Mouse (Mus musculus) ES-CJ7 (cell line): ENCODE data around the gene Robo1.

Experiments used
- DNase-seq: peaks from one replicate; pipeline ENCODE4 v3.0.0; 2011; ENCODE audit warnings: low read depth, low spot score

Gene Robo1

GRCm38 (mm10) chr16:72603487-72604206 lies 295.5 kb downstream of the Robo1 start:
- no peak for DNase-seq

- DNase-seq: peak; percentile 74
Observed at GRCm38 (mm10) chr16:72605066-72605465, 297.0 kb downstream of the Robo1 start.

- DNase-seq: no peak
Observed at GRCm38 (mm10) chr16:72610661-72611112, 302.6 kb downstream of the Robo1 start.

GRCm38 (mm10) chr16:72614898-72615297 lies 306.8 kb downstream of the Robo1 start:
- peak; percentile 25 for DNase-seq

GRCm38 (mm10) chr16:72615360-72615759 lies 307.3 kb downstream of the Robo1 start:
- no peak for DNase-seq

DNA sequence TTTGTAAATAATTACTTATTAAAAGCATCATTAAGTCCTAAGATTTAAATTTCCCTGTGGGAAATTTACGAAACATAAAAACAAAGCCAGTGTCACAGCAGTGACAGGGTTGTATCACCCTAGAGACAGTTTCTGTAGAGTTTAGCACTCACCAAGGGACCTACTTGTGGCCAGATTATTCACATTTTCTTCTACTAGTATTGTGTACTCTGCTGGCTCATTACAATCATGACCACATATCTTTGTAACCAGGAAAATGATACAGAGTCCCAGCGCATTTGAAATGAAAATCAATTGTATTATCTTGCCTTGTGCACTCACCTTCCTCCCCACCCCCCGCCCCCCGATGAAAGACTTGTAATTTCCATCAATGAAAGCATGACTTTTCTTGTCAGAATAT lies 314.3 kb downstream of the Robo1 start:
- no peak for DNase-seq

- peak; percentile 6 for DNase-seq
Observed at GRCm38 (mm10) chr16:72622868-72623267, 314.8 kb downstream of the Robo1 start.

GRCm38 (mm10) chr16:72633846-72634245 lies 325.7 kb downstream of the Robo1 start:
- DNase-seq: no peak

DNA sequence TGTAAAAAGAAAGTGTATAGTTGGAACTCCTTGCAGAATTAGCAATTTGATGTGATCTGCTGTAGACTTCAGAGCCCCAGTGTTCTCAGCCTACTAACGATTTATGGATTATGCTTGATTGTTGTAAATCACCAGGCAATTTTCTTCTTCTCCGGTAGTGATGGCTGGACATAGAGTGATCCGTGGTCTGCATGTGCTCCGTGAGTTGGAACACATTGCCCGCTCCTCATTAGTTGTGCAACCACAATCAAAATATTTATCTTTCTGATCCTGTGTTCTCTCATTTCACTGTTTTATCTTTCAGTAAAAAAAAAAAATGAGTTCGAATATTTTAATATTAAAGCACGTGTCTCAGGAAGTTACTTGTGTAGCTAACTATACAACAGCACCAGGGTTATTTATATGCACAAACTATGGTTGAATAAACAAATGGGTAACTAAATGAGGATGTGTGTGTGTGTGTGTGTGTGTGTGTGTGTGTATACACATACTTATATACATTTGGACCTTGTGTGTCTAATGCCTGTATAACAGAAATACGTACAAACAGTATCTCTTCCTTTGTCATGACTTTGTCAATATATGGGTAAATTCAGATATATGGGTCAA lies 331.3 kb downstream of the Robo1 start:
- DNase-seq: no peak

DNA sequence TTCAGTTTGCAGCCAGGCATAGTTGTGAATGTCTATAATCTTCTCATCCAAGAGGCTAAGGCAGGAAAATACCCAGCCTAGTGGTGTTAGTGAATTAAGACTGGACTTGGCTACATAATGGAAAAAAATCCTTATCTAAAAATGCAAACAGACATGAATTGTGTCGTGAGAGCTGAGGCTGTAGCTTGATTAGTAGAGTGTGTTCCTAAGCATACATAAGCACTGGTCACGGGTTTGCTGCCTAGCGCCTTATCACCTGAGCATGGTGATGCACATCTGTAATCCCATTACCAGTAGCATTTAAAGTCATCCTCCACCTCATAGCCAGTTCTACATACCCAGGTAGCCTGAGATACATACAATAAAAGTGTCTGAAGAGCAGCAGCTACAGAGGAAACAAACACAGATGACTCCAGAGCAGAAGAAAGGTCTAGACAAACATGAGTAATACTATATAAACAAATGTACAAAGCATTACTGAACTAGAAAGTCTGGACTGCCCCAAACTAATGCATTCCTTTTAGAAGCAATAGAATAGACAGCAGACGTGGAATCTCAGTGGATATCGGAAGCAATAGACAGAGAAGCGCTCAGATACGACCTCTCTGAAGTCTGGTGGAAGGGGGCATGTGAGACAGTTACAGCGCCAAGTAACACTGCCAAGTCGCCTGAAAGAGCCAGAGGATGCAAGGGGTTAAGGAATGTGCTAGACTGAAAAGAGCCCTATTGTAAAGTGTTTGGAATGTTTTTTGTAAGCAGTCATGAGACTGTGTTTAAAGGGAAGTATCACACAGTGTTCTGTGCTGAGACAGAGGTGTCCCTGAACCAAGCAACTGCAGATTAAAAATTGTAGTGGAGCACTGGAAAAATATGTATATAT lies 333.1 kb downstream of the Robo1 start:
- no peak for DNase-seq

DNA sequence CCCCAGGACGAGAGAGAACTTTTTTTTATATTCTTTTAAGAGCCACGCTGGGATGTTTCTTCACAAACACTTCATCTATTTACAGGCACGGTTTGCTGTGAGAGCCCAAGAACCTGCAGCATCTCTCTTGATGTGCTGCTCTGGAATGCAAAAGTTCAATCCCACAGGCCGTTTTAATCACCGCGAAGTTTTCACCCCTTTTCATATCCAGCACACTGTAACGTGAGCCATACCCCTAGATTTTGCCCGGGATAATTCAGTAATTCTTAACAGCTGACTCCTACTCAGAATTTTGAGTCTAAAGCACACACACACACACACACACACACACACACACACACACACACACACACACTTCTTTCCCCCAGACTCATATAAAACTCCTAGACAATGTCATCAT lies 337.8 kb downstream of the Robo1 start:
- DNase-seq: no peak

GRCm38 (mm10) chr16:72649314-72649713 lies 341.2 kb downstream of the Robo1 start:
- DNase-seq: peak; percentile 81

DNA sequence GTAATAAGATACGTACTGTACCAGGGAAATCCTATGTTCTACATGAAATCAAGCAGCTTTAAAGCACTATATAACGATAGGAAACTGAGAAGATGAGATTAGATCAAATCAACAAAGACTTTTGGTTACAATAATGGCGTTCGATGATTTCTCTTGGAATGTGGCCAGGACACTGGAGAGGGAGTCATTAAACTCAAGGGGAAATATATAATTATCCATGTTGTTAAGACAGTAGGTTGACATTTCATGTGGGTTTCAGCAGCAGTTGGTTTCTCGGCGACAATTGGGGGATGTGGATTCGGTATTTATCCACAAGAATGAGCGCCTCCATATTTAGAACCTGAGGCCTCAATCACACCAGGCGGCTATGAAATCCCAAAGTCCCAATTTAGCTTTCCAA lies 347.3 kb downstream of the Robo1 start:
- no peak for DNase-seq

- peak; percentile 79 for DNase-seq
Observed at GRCm38 (mm10) chr16:72662837-72663350, 354.8 kb downstream of the Robo1 start.

- peak; percentile 37 for DNase-seq
Observed at GRCm38 (mm10) chr16:72663351-72664232, 355.5 kb downstream of the Robo1 start.

DNA sequence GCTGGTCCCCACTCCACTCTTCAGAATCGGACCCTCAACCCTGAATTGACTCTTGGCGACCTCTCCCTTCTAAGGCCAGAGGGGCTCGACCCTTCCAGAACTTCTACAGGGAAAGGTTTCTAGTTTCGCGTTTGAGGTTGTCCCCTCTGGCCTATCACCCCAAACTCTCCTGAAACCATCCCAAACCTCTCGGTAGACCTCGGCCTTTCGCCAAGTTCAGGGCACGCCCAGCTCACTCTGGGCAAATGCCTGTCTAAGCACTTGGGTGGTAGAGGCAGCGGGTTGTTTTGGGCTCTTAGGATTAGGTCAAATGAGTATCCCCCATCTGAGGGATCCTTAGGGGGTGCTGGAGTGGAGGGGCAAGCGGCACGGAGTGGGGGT lies 356.1 kb downstream of the Robo1 start:
- DNase-seq: peak; percentile 9

GRCm38 (mm10) chr16:72664806-72665205 lies 356.7 kb downstream of the Robo1 start:
- no peak for DNase-seq

GRCm38 (mm10) chr16:72665454-72665853 lies 357.3 kb downstream of the Robo1 start:
- DNase-seq: no peak

DNA sequence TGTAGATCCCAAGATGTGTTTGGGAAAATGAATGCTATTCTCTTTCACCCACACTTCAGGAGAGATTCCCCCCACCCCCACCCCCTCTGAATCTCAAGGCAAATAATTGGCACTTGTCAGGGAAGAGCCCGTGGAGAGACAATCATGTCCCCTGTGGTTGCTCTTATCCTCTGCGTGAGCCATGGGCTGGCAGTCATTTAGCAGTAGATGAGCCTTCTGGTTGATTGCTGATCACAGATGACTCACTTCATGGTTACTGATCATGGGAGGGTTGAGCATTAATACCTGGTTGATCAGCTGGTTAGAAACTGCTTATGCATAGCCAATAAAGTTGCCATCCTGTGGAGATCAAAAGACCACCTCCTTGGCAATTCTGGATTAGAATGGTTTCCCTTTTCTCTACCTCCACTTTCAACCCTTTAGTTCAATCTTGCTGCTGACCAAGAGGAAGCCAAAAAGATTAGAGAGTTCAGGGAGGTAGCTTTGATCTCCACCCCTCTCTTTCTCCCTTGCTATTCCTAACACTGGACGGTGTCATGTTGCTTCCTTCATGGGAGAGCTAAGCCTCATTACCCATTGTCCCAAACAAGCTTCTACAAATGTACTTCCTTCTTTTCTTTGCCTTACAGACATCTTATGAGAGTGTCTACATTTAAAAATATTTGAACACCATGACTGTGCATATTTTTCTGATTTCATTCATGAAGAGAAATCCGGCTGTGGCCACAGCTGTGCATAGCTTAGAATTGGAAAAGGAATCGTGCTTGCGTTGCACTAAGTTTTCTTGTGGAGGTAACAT lies 362.3 kb downstream of the Robo1 start:
- DNase-seq: no peak

DNA sequence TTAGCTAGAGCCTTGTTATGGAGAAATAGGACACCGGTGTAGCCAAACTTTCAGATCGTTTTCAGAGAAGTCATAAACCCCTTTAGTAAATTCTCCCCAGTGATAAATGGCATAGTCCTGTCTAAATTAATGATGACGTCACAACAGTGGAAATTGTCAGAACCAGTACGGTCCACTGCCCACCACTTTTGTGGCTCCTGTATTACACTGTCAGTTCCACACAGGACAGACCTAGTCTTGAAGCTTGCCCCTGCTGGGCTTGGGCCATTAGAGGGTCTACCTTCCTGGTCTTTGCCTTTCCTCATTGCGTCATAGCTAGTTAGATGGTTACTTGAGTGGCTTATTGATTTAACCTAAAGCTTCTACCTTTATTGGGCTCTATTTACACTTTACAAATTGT lies 369.1 kb downstream of the Robo1 start:
- DNase-seq: no peak
